Mouse (Mus musculus) WW6 (cell line): ENCODE measurements around the gene Zfp64.

Source experiments
- DNase-seq: peaks from one replicate; pipeline ENCODE4 v3.0.0-alpha.2; 2013; ENCODE audit warnings: low read depth, low spot score

Gene Zfp64

GRCm38 (mm10) chr2:168954835-168955716 lies at the start of gene Zfp64:
Gene Zfp64 (minus strand): TSS chr2:168955587.
- DNase-seq: no peak

- DNase-seq: no peak
These were observed 37.4 kb upstream of the Zfp64 start for GRCm38 (mm10) chr2:168992642-168993420.

- DNase-seq: no peak
These were observed 35.6 kb upstream of the Zfp64 start for GRCm38 (mm10) chr2:168990957-168991356.

- DNase-seq: no peak
These were observed 34.8 kb upstream of the Zfp64 start for GRCm38 (mm10) chr2:168990061-168990753.

GRCm38 (mm10) chr2:168988056-168988455 lies 32.7 kb upstream of the Zfp64 start:
- no peak for DNase-seq

GRCm38 (mm10) chr2:168987421-168987820 lies 32.0 kb upstream of the Zfp64 start:
- DNase-seq: no peak

GRCm38 (mm10) chr2:168981951-168982350 lies 26.6 kb upstream of the Zfp64 start:
- DNase-seq: no peak

- DNase-seq: no peak
These were observed 26.1 kb upstream of the Zfp64 start for GRCm38 (mm10) chr2:168981448-168981847.

- peak; percentile 97 for DNase-seq
These were observed 25.5 kb upstream of the Zfp64 start for GRCm38 (mm10) chr2:168980859-168981258.

- DNase-seq: no peak
These were observed 24.4 kb upstream of the Zfp64 start for GRCm38 (mm10) chr2:168979742-168980141.

GRCm38 (mm10) chr2:168978031-168978430 lies 22.6 kb upstream of the Zfp64 start:
- DNase-seq: no peak

- no peak for DNase-seq
These were observed 14.7 kb upstream of the Zfp64 start for GRCm38 (mm10) chr2:168970131-168970530.

- no peak for DNase-seq
These were observed 12.9 kb upstream of the Zfp64 start for GRCm38 (mm10) chr2:168968136-168968925.

GRCm38 (mm10) chr2:168966525-168966924 lies 11.1 kb upstream of the Zfp64 start:
- no peak for DNase-seq

GRCm38 (mm10) chr2:168964849-168965248 lies 9.5 kb upstream of the Zfp64 start:
- no peak for DNase-seq

- DNase-seq: no peak
These were observed 6.6 kb upstream of the Zfp64 start for GRCm38 (mm10) chr2:168961729-168962666.

GRCm38 (mm10) chr2:168960814-168961213 lies 5.4 kb upstream of the Zfp64 start:
- DNase-seq: no peak

- DNase-seq: no peak
These were observed 4.0 kb upstream of the Zfp64 start for GRCm38 (mm10) chr2:168959339-168959885.

- DNase-seq: peak; percentile 81
These were observed 511 bp upstream of the Zfp64 start for GRCm38 (mm10) chr2:168955850-168956346.

- no peak for DNase-seq
These were observed 1.0 kb downstream of the Zfp64 start for GRCm38 (mm10) chr2:168954376-168954775.
